Mouse (Mus musculus): ENCODE results near the gene Rrnad1.

Gene Rrnad1

DNA sequence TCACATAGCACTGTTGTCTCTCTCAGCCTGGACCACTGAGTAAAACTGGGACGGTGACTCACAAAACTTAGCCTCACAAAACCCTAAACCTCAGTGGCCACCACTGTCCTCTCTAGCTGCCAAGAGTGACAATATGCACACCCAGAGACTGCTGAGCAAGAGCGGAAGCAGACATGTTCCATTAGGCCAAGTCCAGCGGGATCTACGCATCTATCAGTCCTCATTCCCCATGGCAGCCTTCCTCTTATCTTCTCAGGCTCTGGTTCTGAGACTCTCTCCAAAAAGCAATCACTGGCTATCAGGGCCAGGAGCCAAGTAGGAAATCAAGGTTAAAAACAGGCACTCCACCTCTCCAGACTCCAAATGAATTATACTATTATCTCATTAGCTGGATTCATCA lies 52.8 kb downstream of the Rrnad1 start:
- DNase-seq: no peak
